Mouse (Mus musculus) small intestine, adult 2 months (tissue): ENCODE data around the gene Dock9.

Experiments
- CTCF ChIP-seq: fragments of 200-500 bp; IDR thresholded peaks from 2 replicates; pipeline ENCODE4 v1.5.1; 2012; ENCODE audit warnings: low read depth, mild to moderate bottlenecking, control low read depth, inconsistent platforms, low read length, moderate library complexity, mixed read lengths; ENCODE audit not compliant: insufficient replicate concordance, insufficient read length; ENCODE audit errors: extremely low read depth
- POLR2A ChIP-seq: fragments of 200-500 bp; IDR thresholded peaks from 2 replicates; pipeline ENCODE4 v1.6.1; 2012; ENCODE audit warnings: low read depth, mild to moderate bottlenecking, control low read depth, inconsistent platforms, low read length, moderate library complexity

DNA sequence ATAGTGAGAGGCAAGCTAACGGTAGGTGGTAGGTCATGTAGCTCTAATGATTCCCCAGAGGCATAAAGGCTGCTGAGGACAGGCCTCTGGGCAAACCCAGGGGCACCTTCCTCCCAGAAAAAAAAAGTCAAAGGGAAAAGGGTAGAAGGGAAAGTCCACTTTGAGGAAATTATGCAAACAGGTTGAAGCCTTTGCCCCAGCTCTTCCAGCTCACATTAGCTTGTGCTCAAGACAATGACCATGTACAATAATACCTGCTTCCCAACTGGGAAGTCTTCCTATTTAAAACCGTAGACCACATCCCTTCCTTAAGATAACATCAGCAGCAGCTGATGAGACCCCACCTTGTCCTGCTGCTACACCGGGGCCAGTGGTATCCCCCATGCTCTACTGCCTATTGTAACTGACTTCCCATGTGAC, 91.1 kb downstream of the Dock9 start:
- TF ChIP-seq CTCF: no peak
- TF ChIP-seq POLR2A: no peak
